Mouse (Mus musculus) liver, embryonic 14.5 days (tissue): ENCODE measurements around the gene Onecut1.

ENCODE experiments used
- CTCF ChIP-seq: IDR thresholded peaks from 2 replicates; pipeline ENCODE4 v1.5.1; 2016; ENCODE audit warnings: antibody characterized with exemption, low read depth, control low read depth
- EP300 ChIP-seq: IDR thresholded peaks from 2 replicates; pipeline ENCODE4 v1.6.1; 2016; ENCODE audit warnings: antibody characterized with exemption, low read depth

GRCm38 (mm10) chr9:74852361-74852760, 9.4 kb upstream of the Onecut1 start:
- TF ChIP-seq CTCF: no peak
- no peak for TF ChIP-seq EP300
